In the genomic region with DNA sequence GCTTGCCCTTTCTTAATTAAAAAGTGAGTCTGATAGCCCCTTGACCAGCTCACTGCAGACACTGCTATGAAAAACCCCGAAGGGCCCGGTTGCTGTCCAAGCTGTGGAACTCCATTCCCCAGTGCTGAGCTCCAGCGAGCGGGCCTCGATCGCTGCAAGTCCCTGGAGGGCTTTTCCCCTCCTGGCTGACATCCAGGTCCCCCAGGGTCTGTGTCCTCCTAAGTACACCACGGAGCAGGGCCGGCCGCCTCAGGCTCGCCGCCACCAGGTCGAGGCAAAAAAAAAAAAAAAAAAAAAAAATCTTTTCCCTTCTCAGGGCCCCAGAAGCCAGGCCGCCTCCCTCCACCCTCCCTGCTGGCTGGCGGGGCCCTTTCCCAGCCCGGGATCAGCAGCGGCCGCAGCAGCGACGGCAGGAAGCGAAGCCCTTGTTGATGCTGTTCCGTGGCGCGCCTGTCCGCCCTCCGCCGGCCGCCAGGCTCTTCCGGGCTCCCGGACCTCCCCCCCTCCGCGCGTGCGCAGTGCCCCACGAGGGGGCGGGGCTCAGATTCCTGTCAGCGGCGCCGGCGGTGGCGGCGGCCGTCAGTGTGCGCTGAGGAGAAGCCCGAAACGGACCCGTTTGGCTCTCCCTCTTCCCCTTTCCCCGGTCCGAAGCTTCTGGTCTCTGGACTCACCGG, we compare ENCODE assay signal across 8 mouse cellular contexts. TPM values are rescaled to one million over a fixed set of nuclear protein-coding genes. Genes with fewer than 3 reads are reported as not detected.
DNase-seq lines count a peak whose midpoint lies in the region; ATAC-seq and TF ChIP-seq lines count a peak whose summit lies in the region.

Gene Nfat5, plus strand, starts transcription at position 543 of the 674 bp plus-strand sequence.

- H3K36me3 ChIP-seq in forebrain, embryonic 10.5 days (replicated peaks): no peaks in the 10 kb centered on the region
- no peaks in the 10 kb centered on the region for H3K36me3 ChIP-seq in heart, embryonic 15.5 days
- H3K36me3 ChIP-seq in liver, embryonic 14.5 days (replicated peaks; ENCODE audit: control insufficient read depth, insufficient read depth, low read depth): no peaks in the 10 kb centered on the region
- H3K36me3 ChIP-seq in neural tube, embryonic 11.5 days (ENCODE audit: control insufficient read depth, insufficient read depth, low read length): no peaks in the 10 kb centered on the region
- no peaks in the 10 kb centered on the region for H3K36me3 ChIP-seq in stomach, postnatal 0 days (ENCODE audit: control insufficient read depth, insufficient read depth, low read length)

- TF ChIP-seq EP300 in liver, embryonic 14.5 days (IDR thresholded peaks at IDR 0.05; ENCODE audit: low read depth): peak; percentile 37; the same call in 1 of the 2 replicates
- TF ChIP-seq EP300 in stomach, postnatal 0 days (optimal IDR thresholded peaks at IDR 0.05): no peak

- H3K4me1 ChIP-seq in forebrain, embryonic 10.5 days: peaks cover 27% of the 10 kb centered on the region
- peaks cover 19% of the 10 kb centered on the region for H3K4me1 ChIP-seq in heart, embryonic 15.5 days (replicated peaks)
- H3K4me1 ChIP-seq in liver, embryonic 14.5 days (replicated peaks; ENCODE audit: control insufficient read depth in 2 of 2, insufficient read depth in 2 of 2, low read length in 1 of 2): peaks cover 0 to 8% of the 10 kb centered on the region in 2 experiments; a peak in 3 of 4 replicates
- H3K4me1 ChIP-seq in neural tube, embryonic 11.5 days (ENCODE audit: control insufficient read depth, insufficient read depth, low read length): peaks cover 5% of the 10 kb centered on the region; the same call in 1 of the 2 replicates
- no peaks in the 10 kb centered on the region for H3K4me1 ChIP-seq in stomach, postnatal 0 days (replicated peaks; ENCODE audit: control insufficient read depth, insufficient read depth)

- peak; percentile 93 for DNase-seq in c-Kit-negative CD71-positive TER-119-positive erythroid progenitor cells, embryonic 14.5 days (ENCODE audit: low read depth, low spot score)
- peak; percentile 96 for DNase-seq in forebrain, embryonic 10.5 days (ENCODE audit: extremely low spot score, low spot score)
- DNase-seq in kidney, postnatal 25 days: peak; percentile 93 to 96
- peak; percentile 82 to 85 (median 85) for DNase-seq in liver, embryonic 14.5 days (ENCODE audit: low read depth in 3 of 3, low spot score in 3 of 3)
- peak; percentile 96 for DNase-seq in neural tube, embryonic 11.5 days (ENCODE audit: low spot score)
- DNase-seq in stomach, postnatal 0 days (ENCODE audit: low spot score): peak; percentile 98

- under 1% methylated on average over 48 of the region's 49 CpGs for WGBS in forebrain, embryonic 10.5 days
- under 1% methylated on average over 48 of the region's 49 CpGs for WGBS in heart, embryonic 15.5 days
- WGBS in liver, embryonic 14.5 days (ENCODE audit: insufficient replicate concordance): under 1% methylated on average over 49 of the region's 49 CpGs
- under 1% methylated on average over 44 of the region's 49 CpGs for WGBS in neural tube, embryonic 11.5 days
- WGBS in stomach, postnatal 0 days: under 1% methylated on average over 45 of the region's 49 CpGs

- H3K27me3 ChIP-seq in forebrain, embryonic 10.5 days (ENCODE audit: poor library complexity, severe bottlenecking): no peaks in the 10 kb centered on the region
- no peaks in the 10 kb centered on the region for H3K27me3 ChIP-seq in heart, embryonic 15.5 days
- no peaks in the 10 kb centered on the region for H3K27me3 ChIP-seq in liver, embryonic 14.5 days (ENCODE audit: control insufficient read depth, insufficient read depth, low read length)
- no peaks in the 10 kb centered on the region for H3K27me3 ChIP-seq in neural tube, embryonic 11.5 days (ENCODE audit: control insufficient read depth, insufficient read depth, low read length)
- H3K27me3 ChIP-seq in stomach, postnatal 0 days (ENCODE audit: control insufficient read depth, insufficient read depth, low read length): no peaks in the 10 kb centered on the region

- peak within 1 kb of the TSS; percentile 98 for H3K4me3 ChIP-seq in forebrain, embryonic 10.5 days
- H3K4me3 ChIP-seq in heart, embryonic 15.5 days: peak within 1 kb of the TSS; percentile 100
- H3K4me3 ChIP-seq in liver, embryonic 14.5 days (ENCODE audit: insufficient read depth in 1 of 2, low read depth in 2 of 2, low read length in 2 of 2): peak within 1 kb of the TSS; percentile 80 to 95
- peak within 1 kb of the TSS; percentile 96 for H3K4me3 ChIP-seq in neural tube, embryonic 11.5 days (ENCODE audit: low read depth, low read length)
- H3K4me3 ChIP-seq in stomach, postnatal 0 days (ENCODE audit: low read depth, low read length): peak within 1 kb of the TSS; percentile 98

- no peak; the same call in 1 of the 2 replicates for TF ChIP-seq CTCF in liver, embryonic 14.5 days (IDR thresholded peaks at IDR 0.05; ENCODE audit: low read depth)
- TF ChIP-seq CTCF in stomach, postnatal 0 days (IDR thresholded peaks at IDR 0.05; ENCODE audit: low read depth): peak; percentile 35; the same call in 1 of the 2 replicates

- H3K9me3 ChIP-seq in forebrain, embryonic 10.5 days: no peaks in the 10 kb centered on the region
- no peaks in the 10 kb centered on the region for H3K9me3 ChIP-seq in heart, embryonic 15.5 days (replicated peaks)
- H3K9me3 ChIP-seq in liver, embryonic 14.5 days (ENCODE audit: control insufficient read depth, low read length): no peaks in the 10 kb centered on the region
- no peaks in the 10 kb centered on the region for H3K9me3 ChIP-seq in neural tube, embryonic 11.5 days (ENCODE audit: control insufficient read depth, low read length)
- no peaks in the 10 kb centered on the region for H3K9me3 ChIP-seq in stomach, postnatal 0 days (ENCODE audit: control insufficient read depth, low read length)

- ATAC-seq in CD4-positive, CD25-positive, alpha-beta regulatory T cell, adult 4 months: peak; percentile 71
- ATAC-seq in heart, embryonic 15.5 days (replicated peaks; ENCODE audit: insufficient number of reproducible peaks, insufficient read depth, low FRiP score, low read depth): peak; percentile 93
- peak; percentile 94 for ATAC-seq in liver, embryonic 14.5 days (ENCODE audit: insufficient read depth)
- peak; percentile 90 for ATAC-seq in neural tube, embryonic 11.5 days (ENCODE audit: insufficient read depth, low FRiP score, low TSS enrichment)
- peak; percentile 97 for ATAC-seq in stomach, postnatal 0 days (ENCODE audit: low FRiP score, low TSS enrichment)

- H3K27ac ChIP-seq in forebrain, embryonic 10.5 days: peak within 1 kb of the TSS; percentile 98
- H3K27ac ChIP-seq in heart, embryonic 15.5 days: peak within 1 kb of the TSS; percentile 99
- H3K27ac ChIP-seq in liver, embryonic 14.5 days: peak within 1 kb of the TSS; percentile 71
- peak within 1 kb of the TSS; percentile 94 for H3K27ac ChIP-seq in neural tube, embryonic 11.5 days (ENCODE audit: low read depth, low read length)
- peak within 1 kb of the TSS; percentile 99 for H3K27ac ChIP-seq in stomach, postnatal 0 days (replicated peaks)

- H3K4me2 ChIP-seq in heart, embryonic 15.5 days: peak within 1 kb of the TSS; percentile 63
- peak within 1 kb of the TSS; percentile 85 for H3K4me2 ChIP-seq in liver, embryonic 14.5 days (ENCODE audit: low read depth)
- peak within 1 kb of the TSS; percentile 48 for H3K4me2 ChIP-seq in neural tube, embryonic 11.5 days (ENCODE audit: low read depth)
- H3K4me2 ChIP-seq in stomach, postnatal 0 days (replicated peaks; ENCODE audit: low read depth): peak within 1 kb of the TSS; percentile 64

- H3K9ac ChIP-seq in heart, embryonic 15.5 days: peak within 1 kb of the TSS; percentile 98
- peak within 1 kb of the TSS; percentile 92 for H3K9ac ChIP-seq in liver, embryonic 14.5 days (replicated peaks)
- peak within 1 kb of the TSS; percentile 94 for H3K9ac ChIP-seq in neural tube, embryonic 11.5 days (ENCODE audit: low read length)
- H3K9ac ChIP-seq in stomach, postnatal 0 days (ENCODE audit: low read length): peak within 1 kb of the TSS; percentile 99

RNA-seq across cellular contexts. Expression of gene Nfat5, which starts in this region (rescaled TPM):
- 10 to 100 TPM; 19.2 to 21.2 TPM for polyA plus RNA-seq in CD4-positive, CD25-positive, alpha-beta regulatory T cell, adult 4 months (2017; shearing (Covaris generic))
- polyA plus RNA-seq in forebrain, embryonic 10.5 days (2016; fragmentation: Nextera tagmentation; extraction: Ambion mirVana): 7.6 and 7.8 TPM in 2 replicates
- polyA plus RNA-seq in heart, embryonic 15.5 days (2015; fragmentation: Nextera tagmentation; extraction: Ambion mirVana): 10.4 and 11.4 TPM in 2 replicates
- polyA plus RNA-seq in liver, embryonic 14.5 days (2012; rRNA removed): 4.6 and 5.1 TPM in 2 replicates
- 0.66 and 0.76 TPM in 2 replicates for polyA plus RNA-seq in liver, embryonic 14.5 days (2014; fragmentation: Nextera tagmentation; extraction: Ambion mirVana)
- polyA plus RNA-seq in neural tube, embryonic 11.5 days (2014; fragmentation: Nextera tagmentation; extraction: Ambion mirVana): 8.8 and 11.2 TPM in 2 replicates
- 4.8 and 5.8 TPM in 2 replicates for polyA plus RNA-seq in stomach, postnatal 0 days (2015; fragmentation: Nextera tagmentation; extraction: Ambion mirVana)

Comparison
In these comparisons a context has a peak if more than half of its experiments do, and no peak if none do; other contexts are left out.
1. Peak in every context shown above with its lines: DNase-seq, ATAC-seq, H3K4me3 ChIP-seq and H3K27ac ChIP-seq.